Mouse (Mus musculus) intestine, embryonic 14.5 days (tissue): Measurements from ENCODE around the gene Adcy4. TPM values are rescaled to one million over a fixed set of nuclear protein-coding genes. Genes with fewer than 3 reads are reported as not detected.

ENCODE experiments used
- ATAC-seq: fragments of 200-750 bp; cut with Nextera tagmentation; replicated peaks from 2 replicates; pipeline ENCODE4 v1.8.0; 2017; ENCODE audit warnings: low read depth, moderate number of reproducible peaks, moderate TSS enrichment, moderate library complexity; ENCODE audit not compliant: low FRiP score, low TSS enrichment
- DNase-seq: peaks from one replicate; pipeline ENCODE4 v3.0.0-alpha.2; 2018; ENCODE audit warnings: low spot score
- H3K27ac ChIP-seq: fragments of 300-500 bp; sonication (generic); 2 replicates; pipeline ENCODE4 v1.5.1; 2014; ENCODE audit warnings: low read depth, mild to moderate bottlenecking, control low read depth
- H3K27me3 ChIP-seq: fragments of 300-500 bp; sonication (generic); replicated peaks from 2 replicates; pipeline ENCODE4 v1.6.1; 2014; ENCODE audit warnings: low read length, control low read depth; ENCODE audit not compliant: control insufficient read depth, insufficient read depth
- H3K36me3 ChIP-seq: fragments of 300-500 bp; sonication (generic); 2 replicates; pipeline ENCODE4 v1.6.1; 2014; ENCODE audit warnings: low read length, control low read depth; ENCODE audit not compliant: control insufficient read depth, insufficient read depth
- H3K4me1 ChIP-seq: fragments of 300-500 bp; sonication (generic); replicated peaks from 2 replicates; pipeline ENCODE4 v1.6.1; 2014; ENCODE audit warnings: low read length, control low read depth, mixed read lengths; ENCODE audit not compliant: control insufficient read depth, insufficient read depth
- H3K4me2 ChIP-seq: fragments of 300-500 bp; sonication (generic); 2 replicates; pipeline ENCODE4 v1.6.1; 2014; ENCODE audit warnings: low read length
- H3K4me3 ChIP-seq: fragments of 300-500 bp; sonication (generic); 2 replicates; pipeline ENCODE4 v1.5.1; 2014; ENCODE audit warnings: low read depth, low read length, control low read depth, mixed read lengths
- H3K9ac ChIP-seq: fragments of 300-500 bp; sonication (generic); 2 replicates; pipeline ENCODE4 v1.6.1; 2014; ENCODE audit warnings: mild to moderate bottlenecking, low read length
- H3K9me3 ChIP-seq: fragments of 300-500 bp; sonication (generic); 2 replicates; pipeline ENCODE4 v1.6.1; 2016; ENCODE audit warnings: low read length, control low read depth; ENCODE audit not compliant: control insufficient read depth
- WGBS: fragments of 180-500 bp; shearing (Covaris S2); extraction: QIAGEN DNeasy Blood & Tissue Kit; methylation state at CpG from one replicate; pipeline ENCODE4 v1.1.7; 2014; 5-methylcytosine and 5-hydroxymethylcytosine counted together
- polyA plus RNA-seq: library from polyadenylated mRNA; unstranded; fragments of >200 nt; fragmentation: Nextera tagmentation; extraction: Ambion mirVana; gene quantifications from 2 replicates; pipeline ENCODE4 v1.2.1, GENCODE M21; 2014

The Adcy4 gene
- polyA plus RNA-seq, 1 experiment from 2014 or later: 7.2 TPM

- peak overlapping the region; percentile 86 for H3K4me2 ChIP-seq
- H3K36me3 ChIP-seq: peaks cover 29% of the 10 kb centered on the region
- DNase-seq: peak; percentile 73
- H3K27me3 ChIP-seq: no peaks in the 10 kb centered on the region
- under 1% methylated on average over 32 of the region's 32 CpGs for WGBS
- no peaks in the 10 kb centered on the region for H3K9me3 ChIP-seq
- peak overlapping the region; percentile 90 for H3K27ac ChIP-seq
- H3K4me3 ChIP-seq: peak overlapping the region; percentile 75
- peaks cover 36% of the 10 kb centered on the region for H3K4me1 ChIP-seq
- no peak for ATAC-seq
- H3K9ac ChIP-seq: peak overlapping the region; percentile 87
Observed at GRCm38 (mm10) chr14:55824481-55825215, 40.8 kb upstream of the Adcy4 start.

DNA sequence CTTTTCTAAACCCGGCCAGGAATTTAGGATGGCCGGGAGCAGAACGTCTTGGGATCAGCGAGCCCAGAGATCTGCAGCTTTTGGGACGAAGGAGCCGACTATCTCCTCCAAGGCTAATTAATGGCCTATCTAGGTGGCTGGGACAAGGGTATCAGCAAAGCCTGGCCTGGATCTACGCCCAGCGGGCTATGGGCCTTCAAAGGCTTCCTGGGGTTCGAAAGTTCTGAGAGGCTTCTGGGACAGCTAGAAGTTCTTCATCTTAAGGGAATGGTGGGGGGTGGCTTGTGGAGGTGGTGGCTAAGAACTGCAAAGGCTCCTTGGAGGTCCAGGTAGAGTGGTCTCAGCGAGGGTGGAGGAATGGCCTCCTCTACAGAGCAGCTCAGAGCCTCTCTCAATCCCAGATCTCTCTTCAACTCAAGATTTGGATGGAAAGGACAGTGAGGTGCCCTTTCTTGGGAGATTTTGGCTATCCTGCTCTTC is 40.1 kb upstream of the Adcy4 start:
- Histone ChIP-seq H3K27ac (peak overlapping the region; percentile 90), H3K9ac (peak overlapping the region; percentile 53), H3K36me3 (peaks cover 23% of the 10 kb centered on the region), H3K27me3 (no peaks in the 10 kb centered on the region), H3K4me1 (peaks cover 35% of the 10 kb centered on the region), H3K9me3 (no peaks in the 10 kb centered on the region), H3K4me2 (peak overlapping the region; percentile 86), H3K4me3 (peak overlapping the region; percentile 75)
- 1% methylated on average over 10 of the region's 10 CpGs for WGBS
- DNase-seq (peak; percentile 87), ATAC-seq (0 out of 2 replicates have a peak, but pooled peaks have one; percentile 10)

- under 1% methylated on average over 36 of the region's 46 CpGs for WGBS
- H3K27me3 ChIP-seq: no peaks in the 10 kb centered on the region
- H3K9me3 ChIP-seq: no peaks in the 10 kb centered on the region
- H3K36me3 ChIP-seq: peaks cover 14% of the 10 kb centered on the region
- H3K4me1 ChIP-seq: peaks cover 26% of the 10 kb centered on the region
- peak within 1 kb of the TSS; percentile 90 for H3K27ac ChIP-seq
- peak within 1 kb of the TSS; percentile 53 for H3K9ac ChIP-seq
- H3K4me3 ChIP-seq: peak within 1 kb of the TSS; percentile 75
- ATAC-seq: peak; percentile 83
- peak within 1 kb of the TSS; percentile 86 for H3K4me2 ChIP-seq
- peak; percentile 96 for DNase-seq
Observed at GRCm38 (mm10) chr14:55822991-55823762, 39.3 kb upstream of the Adcy4 start, which contains the start of gene Nfatc4. Gene Nfatc4, plus strand, starts transcription at chr14:55823144.

DNA sequence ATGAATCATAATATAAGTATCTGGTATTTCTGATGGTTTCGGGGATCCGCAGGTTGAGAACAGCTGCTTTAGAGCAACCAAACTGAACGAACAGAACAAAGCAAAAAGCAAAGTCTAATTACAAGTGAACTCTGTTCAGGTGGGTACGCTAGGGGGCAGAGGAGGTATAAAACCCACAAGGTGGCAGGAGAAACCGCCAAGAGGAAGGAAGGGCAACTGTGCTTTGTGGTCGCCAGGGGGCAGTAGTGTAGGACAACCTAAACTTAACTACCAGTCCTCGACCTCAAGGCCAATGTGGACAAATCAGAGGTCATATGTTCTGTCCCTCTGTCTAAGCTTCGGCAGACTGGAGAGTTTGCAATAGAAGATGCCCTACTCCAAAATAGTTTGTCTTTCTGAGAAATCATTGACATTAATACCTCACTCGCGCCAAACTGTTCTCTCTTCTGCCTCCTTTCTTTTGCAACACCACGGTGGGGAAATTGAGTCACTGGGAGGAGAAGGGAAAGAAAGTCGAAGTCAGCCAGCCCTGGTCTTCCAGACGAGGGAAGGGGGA is 38.6 kb upstream of the Adcy4 start:
- Histone ChIP-seq H3K4me3 (peak overlapping the region; percentile 75), H3K9me3 (no peaks in the 10 kb centered on the region), H3K4me2 (peak overlapping the region; percentile 86), H3K4me1 (peaks cover 21% of the 10 kb centered on the region), H3K9ac (peak overlapping the region; percentile 53), H3K27ac (peak overlapping the region; percentile 90), H3K36me3 (peaks cover 9% of the 10 kb centered on the region; the same call in 1 of the 2 replicates), H3K27me3 (no peaks in the 10 kb centered on the region)
- DNase-seq: peak; percentile 88
- 3% methylated on average over 12 of the region's 13 CpGs for WGBS
- ATAC-seq: 0 out of 2 replicates have a peak, but pooled peaks have one; percentile 3

- no peak overlapping the region for H3K27ac ChIP-seq
- H3K9ac ChIP-seq: no peak overlapping the region
- DNase-seq (no peak), ATAC-seq (no peak)
- H3K36me3 ChIP-seq: no peaks in the 10 kb centered on the region
- no peaks in the 10 kb centered on the region for H3K27me3 ChIP-seq
- no peak overlapping the region for H3K4me2 ChIP-seq
- H3K9me3 ChIP-seq: no peaks in the 10 kb centered on the region
- WGBS: 89% methylated on average over 9 of the region's 9 CpGs
- peaks cover 6% of the 10 kb centered on the region; the same call in 1 of the 2 replicates for H3K4me1 ChIP-seq
- H3K4me3 ChIP-seq: no peak overlapping the region
Observed at GRCm38 (mm10) chr14:55820576-55820975, 36.7 kb upstream of the Adcy4 start.

DNA sequence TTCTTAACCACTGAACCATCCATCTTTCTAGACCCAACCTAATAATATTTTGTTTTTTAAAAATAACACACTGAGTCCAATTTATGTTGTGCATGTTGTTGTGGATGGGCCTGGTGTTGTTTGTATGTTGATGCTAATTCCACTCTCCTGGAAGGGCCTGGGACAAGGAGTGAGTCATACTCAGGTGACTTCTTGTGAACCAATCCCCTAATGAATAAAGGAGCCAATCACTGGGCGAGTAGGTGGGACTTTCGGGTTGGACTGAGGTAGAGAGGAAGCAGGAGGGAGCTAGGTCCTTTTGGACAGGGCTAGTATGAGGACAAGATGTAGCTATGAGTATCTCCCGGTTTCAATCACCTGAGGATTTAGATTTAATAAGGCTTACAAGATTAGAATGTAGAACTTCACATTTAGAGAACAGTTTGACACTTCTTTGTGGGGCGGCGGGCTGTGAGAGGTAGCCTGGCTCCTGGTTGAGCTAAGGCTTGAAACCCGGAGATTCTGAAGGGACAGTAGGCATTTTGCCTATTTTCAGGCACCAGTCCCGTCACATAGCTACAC is 36.0 kb upstream of the Adcy4 start:
- DNase-seq: no peak
- no peak overlapping the region for H3K4me3 ChIP-seq
- no peaks in the 10 kb centered on the region for H3K9me3 ChIP-seq
- peaks cover 6% of the 10 kb centered on the region; the same call in 1 of the 2 replicates for H3K4me1 ChIP-seq
- no peak overlapping the region for H3K9ac ChIP-seq
- H3K4me2 ChIP-seq: no peak overlapping the region
- no peak for ATAC-seq
- 87% methylated on average over 7 of the region's 7 CpGs for WGBS
- no peak overlapping the region for H3K27ac ChIP-seq
- H3K36me3 ChIP-seq: no peaks in the 10 kb centered on the region
- no peaks in the 10 kb centered on the region for H3K27me3 ChIP-seq

GRCm38 (mm10) chr14:55815310-55815751 is 31.4 kb upstream of the Adcy4 start:
- H3K27me3 ChIP-seq: no peaks in the 10 kb centered on the region
- H3K27ac ChIP-seq: no peak overlapping the region
- DNase-seq: no peak
- H3K36me3 ChIP-seq: no peaks in the 10 kb centered on the region
- H3K4me2 ChIP-seq: peak overlapping the region; percentile 76
- H3K9me3 ChIP-seq: no peaks in the 10 kb centered on the region
- no peaks in the 10 kb centered on the region; the same call in 1 of the 2 replicates for H3K4me1 ChIP-seq
- ATAC-seq: peak; percentile 82
- 17% methylated on average over 17 of the region's 17 CpGs for WGBS
- H3K9ac ChIP-seq: peak overlapping the region; percentile 45
- H3K4me3 ChIP-seq: peak overlapping the region; percentile 47

- H3K4me3 ChIP-seq: peak overlapping the region; percentile 47
- DNase-seq: peak; percentile 73
- peak; percentile 69; the same call in 1 of the 2 replicates for ATAC-seq
- no peak overlapping the region for H3K27ac ChIP-seq
- no peaks in the 10 kb centered on the region for H3K9me3 ChIP-seq
- H3K27me3 ChIP-seq: no peaks in the 10 kb centered on the region
- WGBS: 24% methylated on average over 16 of the region's 16 CpGs
- H3K36me3 ChIP-seq: no peaks in the 10 kb centered on the region
- H3K4me2 ChIP-seq: peak overlapping the region; percentile 76
- H3K9ac ChIP-seq: peak overlapping the region; percentile 45
- H3K4me1 ChIP-seq: no peaks in the 10 kb centered on the region; the same call in 1 of the 2 replicates
Observed at GRCm38 (mm10) chr14:55814885-55815284, 31.0 kb upstream of the Adcy4 start.
